In the genomic region with DNA sequence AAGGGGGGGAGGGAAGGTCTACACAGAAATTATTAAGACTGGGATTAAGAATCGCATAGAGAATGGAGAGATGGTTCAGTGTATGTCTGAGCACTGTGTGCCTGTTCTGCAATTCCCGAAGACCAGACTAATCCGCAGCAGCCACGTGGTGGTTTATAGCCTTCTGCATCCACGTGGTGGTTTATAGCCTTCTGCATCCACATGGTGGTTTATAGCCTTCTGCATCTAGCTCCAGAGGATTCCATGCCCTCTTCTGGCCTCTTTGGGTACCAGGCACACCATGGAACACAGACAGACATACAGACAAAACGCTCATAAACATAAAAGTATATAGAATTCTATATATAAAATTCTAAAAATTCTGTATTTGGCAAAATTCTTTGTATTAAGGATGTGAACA, we compare ENCODE assay signal across 26 mouse cellular contexts.
"Had no signal": no experiment of that assay in that cellular context is flagged by ENCODE, and none has a peak within 500 bp of the region (broad histone marks: within the 10 kb centered on the region; RNA-seq: fewer than 3 reads in every experiment).

No protein-coding gene starts in this region.

- H3K36me3 ChIP-seq: heart, embryonic 10.5 days; heart, embryonic 12.5 days; hindbrain, embryonic 10.5 days; hindbrain, embryonic 12.5 days; kidney, embryonic 15.5 days; limb, embryonic 13.5 days; limb, embryonic 15.5 days; liver, embryonic 12.5 days had no signal

- H3K27ac ChIP-seq: gastrocnemius, adult 2 months; heart, embryonic 10.5 days; hindbrain, embryonic 10.5 days; hindbrain, embryonic 12.5 days; hindbrain, embryonic 14.5 days; kidney, embryonic 15.5 days; limb, embryonic 13.5 days; limb, embryonic 15.5 days; liver, embryonic 12.5 days; liver, embryonic 14.5 days had no signal

- H3K4me1 ChIP-seq: liver, embryonic 12.5 days had no signal

- DNase-seq: gastrocnemius, adult 2 months; gastrocnemius, postnatal 10 days; gastrocnemius, postnatal 25 days; heart, adult 18-20 months; heart, postnatal 10 days; heart, postnatal 4 days; kidney, adult 11 months; kidney, adult 2 months; kidney, adult 9 months; kidney, postnatal 14 days; kidney, postnatal 36 days; layer of hippocampus, adult 9-11 months; layer of hippocampus, postnatal 36 days; left cerebral cortex, postnatal 4 days had no signal

- H3K4me2 ChIP-seq: heart, embryonic 12.5 days; hindbrain, embryonic 12.5 days; hindbrain, embryonic 14.5 days; kidney, embryonic 15.5 days; limb, embryonic 13.5 days; limb, embryonic 15.5 days; liver, embryonic 12.5 days had no signal

- H3K9me3 ChIP-seq: heart, embryonic 10.5 days; heart, embryonic 12.5 days; hindbrain, embryonic 10.5 days; hindbrain, embryonic 12.5 days; kidney, embryonic 15.5 days; limb, embryonic 13.5 days; limb, embryonic 15.5 days; liver, embryonic 12.5 days had no signal

- H3K27me3 ChIP-seq: hindbrain, embryonic 12.5 days had no signal

- H3K4me3 ChIP-seq: gastrocnemius, adult 2 months; heart, embryonic 10.5 days; heart, embryonic 12.5 days; hindbrain, embryonic 10.5 days; hindbrain, embryonic 12.5 days; kidney, embryonic 15.5 days; limb, embryonic 13.5 days; limb, embryonic 15.5 days; liver, embryonic 12.5 days had no signal

- H3K9ac ChIP-seq: heart, embryonic 12.5 days; hindbrain, embryonic 12.5 days; hindbrain, embryonic 14.5 days; kidney, embryonic 15.5 days; limb, embryonic 13.5 days; limb, embryonic 15.5 days; liver, embryonic 12.5 days; liver, embryonic 14.5 days had no signal

- ATAC-seq: hindbrain, embryonic 16.5 days; inflammation-experienced regulatory T-cells, adult 6 months; liver, embryonic 12.5 days had no signal
